Mouse (Mus musculus) cerebellum, adult 2 months (tissue): ENCODE data around the gene Kncn.

Source experiments
- CTCF ChIP-seq: fragments of 200-500 bp; IDR thresholded peaks from 2 replicates; pipeline ENCODE4 v1.5.1; 2011; ENCODE audit warnings: low read depth, mild to moderate bottlenecking, control low read depth, low read length, moderate library complexity, borderline replicate concordance; ENCODE audit not compliant: insufficient read depth
- POLR2A ChIP-seq: fragments of 200-500 bp; IDR thresholded peaks from 2 replicates; pipeline ENCODE4 v1.6.1; 2011; ENCODE audit warnings: low read length, control low read depth, borderline replicate concordance; ENCODE audit not compliant: insufficient read depth

DNA sequence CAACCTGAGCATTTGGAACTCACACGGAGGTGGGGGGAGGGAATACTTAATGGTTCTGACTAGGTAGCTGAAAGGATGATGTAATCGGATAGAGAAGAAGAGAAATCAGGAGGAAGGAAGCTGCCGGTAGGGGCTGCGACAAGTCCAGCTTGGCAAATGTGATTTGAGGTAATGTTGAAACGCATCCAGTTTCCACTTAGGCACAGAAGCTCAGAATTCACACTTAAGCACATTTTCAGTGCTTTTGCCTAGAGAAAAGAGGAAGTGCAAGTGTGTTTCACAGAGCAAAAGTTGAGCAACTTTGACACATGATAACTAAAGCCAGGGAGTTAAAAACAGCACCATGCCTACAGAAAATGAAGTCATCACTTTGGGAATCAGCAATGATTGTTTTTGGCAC lies 36.8 kb upstream of the Kncn start:
- no peak for TF ChIP-seq CTCF
- TF ChIP-seq POLR2A: no peak
